Mouse (Mus musculus) ES-E14 (cell line): ENCODE data around the gene Spty2d1. TPM values are rescaled to one million over a fixed set of nuclear protein-coding genes. Genes with fewer than 3 reads are reported as not detected.

Source experiments
- DNase-seq: peaks from one replicate; pipeline ENCODE4 v3.0.0-alpha.2; 2013; ENCODE audit warnings: low read depth, low spot score
- H3K27ac ChIP-seq: 2 replicates; pipeline ENCODE4 v1.5.1; 2012; ENCODE audit warnings: low read depth, mild to moderate bottlenecking, low read length, moderate library complexity, mixed read lengths; ENCODE audit not compliant: poor library complexity, insufficient read depth, severe bottlenecking
- H3K36me3 ChIP-seq: 2 replicates; pipeline ENCODE4 v1.6.1; 2012; ENCODE audit warnings: mild to moderate bottlenecking, low read length, moderate library complexity, mixed read lengths; ENCODE audit not compliant: control insufficient read depth, poor library complexity, insufficient read depth, severe bottlenecking
- H3K4me1 ChIP-seq, 2 experiments: fragments of 150-350 bp in 1 of 2; sonication (generic) in 1 of 2; 2 replicates each; pipeline ENCODE4 v1.6.1; 2012; ENCODE audit warnings: low read length in 2 of 2, mild to moderate bottlenecking in 1 of 2, mixed read lengths in 1 of 2; ENCODE audit not compliant: control insufficient read depth in 2 of 2, insufficient read depth in 2 of 2, poor library complexity in 1 of 2
- H3K4me3 ChIP-seq, 2 experiments: fragments of 150-350 bp in 1 of 2; sonication (generic) in 1 of 2; 2 replicates each; pipeline ENCODE4 v1.5.1; 2012; ENCODE audit warnings: low read length in 2 of 2, low read depth in 1 of 2, mild to moderate bottlenecking in 1 of 2, mixed read lengths in 1 of 2; ENCODE audit not compliant: insufficient read depth in 1 of 2, poor library complexity in 1 of 2, severe bottlenecking in 1 of 2
- H3K9ac ChIP-seq: 2 replicates; pipeline ENCODE4 v1.6.1; 2012; ENCODE audit warnings: low read depth, mild to moderate bottlenecking, low read length, mixed read lengths; ENCODE audit not compliant: poor library complexity, insufficient read depth, severe bottlenecking
- H3K9me3 ChIP-seq: fragments of 150-350 bp; sonication (generic); 2 replicates; pipeline ENCODE4 v1.6.1; 2012; ENCODE audit warnings: low read depth, mild to moderate bottlenecking, low read length; ENCODE audit not compliant: control insufficient read depth, insufficient read depth
- CHD2 ChIP-seq: IDR thresholded peaks from 2 replicates; pipeline ENCODE4 v1.6.1; 2014; ENCODE audit warnings: mild to moderate bottlenecking, low read depth, low read length, inconsistent platforms
- HCFC1 ChIP-seq: IDR thresholded peaks from 2 replicates; pipeline ENCODE4 v1.6.1; 2012; ENCODE audit warnings: low read length, inconsistent platforms, borderline replicate concordance; ENCODE audit not compliant: insufficient read depth
- MAFK ChIP-seq: IDR thresholded peaks from 2 replicates; pipeline ENCODE4 v1.6.1; 2014; ENCODE audit warnings: mild to moderate bottlenecking, low read depth, low read length, inconsistent platforms; ENCODE audit not compliant: insufficient read depth
- ZC3H11A ChIP-seq: IDR thresholded peaks from 2 replicates; pipeline ENCODE4 v1.6.1; 2012; ENCODE audit warnings: low read depth, mild to moderate bottlenecking, inconsistent platforms, low read length, borderline replicate concordance
- ZNF384 ChIP-seq: IDR thresholded peaks from 2 replicates; pipeline ENCODE4 v1.6.1; 2012; ENCODE audit warnings: low read depth, low read length, inconsistent platforms
- in situ Hi-C, 2 experiments: fragments of 600-800 bp; cut with MboI; formaldehyde crosslinking; loops; one replicate each; pipeline ENCODE4 v1.15.1; 2025; ENCODE audit warnings: low sequenced_read_pairs in 2 of 2, inconsistent platforms in 1 of 2; ENCODE audit not compliant: unreplicated experiment in 2 of 2
- total RNA-seq: library from RNA; depleted of rRNA; stranded (reverse); fragments of 300-350 nt; gene quantifications from 2 replicates; pipeline ENCODE4 v1.2.3, GENCODE M21; 2012

The Spty2d1 gene
- total RNA-seq, 1 experiment, result 10.6 TPM

DNA sequence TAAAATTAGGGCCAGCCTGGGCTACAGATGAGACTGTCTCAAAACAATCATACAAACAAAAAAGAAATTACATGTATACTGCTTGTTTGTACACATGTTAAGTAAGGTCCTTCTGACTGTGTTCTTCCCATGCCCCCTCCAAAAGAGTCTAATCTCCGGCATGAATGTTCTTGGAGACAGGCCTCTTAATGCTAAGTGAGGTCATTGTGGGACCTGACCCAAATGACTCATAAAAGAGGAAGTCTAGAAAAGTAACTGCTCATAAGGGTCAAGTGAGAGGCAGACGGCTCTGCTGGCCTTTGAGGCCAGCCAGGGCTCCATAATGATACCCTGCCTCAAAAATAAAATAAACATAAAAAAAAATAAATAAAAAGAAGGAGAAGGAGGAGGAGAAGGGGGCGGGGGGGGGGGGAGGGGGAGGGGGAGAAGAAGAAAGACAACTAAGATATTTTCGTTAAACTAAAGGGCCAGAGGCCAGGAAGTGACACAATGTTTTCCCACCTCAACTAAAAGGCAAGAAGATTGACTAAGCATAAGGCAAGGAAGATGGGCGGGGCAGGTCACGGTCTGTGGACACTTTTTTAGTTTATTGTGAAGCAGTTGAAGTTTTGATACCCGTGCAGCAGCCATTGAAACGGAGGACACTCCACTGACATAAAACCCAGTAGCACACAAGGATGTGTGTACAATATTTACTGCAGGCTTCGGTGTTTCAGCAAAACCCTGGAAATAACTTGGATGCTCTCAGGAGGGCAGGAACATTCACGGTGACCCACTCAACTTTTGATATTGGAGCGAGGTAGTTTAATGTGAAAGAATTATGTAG is 6.6 kb upstream of the Spty2d1 start:
- Histone ChIP-seq H3K27ac (no peak overlapping the region; the same call in 1 of the 2 replicates), H3K4me1 (peaks cover 5 to 10% of the 10 kb centered on the region in 2 experiments; a peak in 3 of 4 replicates)
- DNase-seq, result no peak

DNA sequence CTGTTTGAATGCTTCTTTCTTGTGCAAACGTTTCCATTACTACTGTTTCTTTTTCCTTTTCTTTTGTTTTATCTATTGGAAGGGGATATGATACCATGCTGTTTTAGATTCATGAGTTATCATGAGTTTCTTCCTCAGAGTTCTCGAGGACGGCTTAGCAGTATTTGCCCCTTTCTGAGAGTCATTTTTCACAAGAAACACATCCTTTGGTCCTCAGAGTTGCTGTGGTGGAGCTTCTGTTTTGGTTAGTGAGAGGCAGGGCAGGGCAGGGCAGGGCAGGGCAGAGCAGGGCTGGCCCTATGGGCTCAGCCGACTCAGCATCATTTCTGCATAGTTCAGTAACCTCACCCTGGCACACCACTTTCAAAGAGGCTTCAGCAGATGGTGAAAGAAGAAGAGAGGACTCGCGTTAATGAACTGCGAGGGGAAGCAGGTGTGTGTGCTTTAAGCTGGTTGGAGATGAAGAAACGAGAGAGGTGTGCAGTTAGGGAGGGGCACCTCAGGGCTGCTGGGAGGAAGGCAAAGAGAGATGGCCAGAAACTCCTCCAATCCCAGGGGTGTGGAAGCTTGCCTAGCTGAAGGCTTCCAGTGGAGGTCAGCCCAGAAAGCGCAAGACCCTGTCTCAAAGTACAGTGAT is 5.0 kb upstream of the Spty2d1 start:
- in situ Hi-C loops, result no loop called here
- H3K9ac ChIP-seq, result no peak overlapping the region
- no peak for DNase-seq
- H3K4me3 ChIP-seq, result no peak overlapping the region
- H3K36me3 ChIP-seq, result no peaks in the 10 kb centered on the region
- TF ChIP-seq ZC3H11A (no peak), HCFC1 (no peak), MAFK (no peak), ZNF384 (no peak), CHD2 (no peak)
- peaks cover 5 to 7% of the 10 kb centered on the region in 2 experiments; a peak in 3 of 4 replicates for H3K4me1 ChIP-seq
- H3K27ac ChIP-seq, result no peak overlapping the region
- H3K9me3 ChIP-seq, result no peaks in the 10 kb centered on the region

More for the DNA sequence above, 6.6 kb upstream of the Spty2d1 start:
- H3K9ac ChIP-seq, result no peak overlapping the region
- H3K4me3 ChIP-seq, result no peak overlapping the region
- TF ChIP-seq ZC3H11A, result no peak
- TF ChIP-seq MAFK, result no peak
- TF ChIP-seq ZNF384, result no peak
- no peak for TF ChIP-seq CHD2
- no peak for TF ChIP-seq HCFC1
- H3K36me3 ChIP-seq, result no peaks in the 10 kb centered on the region
- in situ Hi-C loops, result no loop called here
- no peaks in the 10 kb centered on the region for H3K9me3 ChIP-seq

DNA sequence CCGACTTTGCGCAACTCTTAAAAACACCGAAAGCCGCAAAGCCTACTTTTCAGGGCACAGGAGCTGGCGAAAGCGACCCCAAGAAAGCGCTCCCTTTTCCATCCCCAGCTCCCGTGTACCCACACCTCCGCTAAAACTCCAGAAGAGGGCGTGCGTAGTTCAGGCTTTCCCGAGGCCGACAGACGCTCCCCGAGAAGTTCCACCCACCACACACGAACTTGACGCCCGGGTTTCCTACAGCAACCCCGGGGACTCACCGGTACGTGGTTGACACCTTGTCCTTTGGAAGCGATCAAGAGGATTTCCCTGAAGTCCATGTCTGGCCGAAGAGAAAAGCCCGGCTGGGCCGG is 418 bp downstream of the Spty2d1 start:
- H3K36me3 ChIP-seq, result no peaks in the 10 kb centered on the region
- TF ChIP-seq CHD2 (no peak), HCFC1 (no peak), ZNF384 (no peak), ZC3H11A (no peak), MAFK (no peak)
- peak; percentile 66 for DNase-seq
- H3K9me3 ChIP-seq, result no peaks in the 10 kb centered on the region
- peak overlapping the region; percentile 85 for H3K9ac ChIP-seq
- H3K4me1 ChIP-seq, result peaks cover 0 to 8% of the 10 kb centered on the region in 2 experiments; a peak in 2 of 4 replicates
- peak overlapping the region; percentile 38 for H3K27ac ChIP-seq
- in situ Hi-C loops, result no loop called here
- peak overlapping the region; percentile 87 to 89 for H3K4me3 ChIP-seq

DNA sequence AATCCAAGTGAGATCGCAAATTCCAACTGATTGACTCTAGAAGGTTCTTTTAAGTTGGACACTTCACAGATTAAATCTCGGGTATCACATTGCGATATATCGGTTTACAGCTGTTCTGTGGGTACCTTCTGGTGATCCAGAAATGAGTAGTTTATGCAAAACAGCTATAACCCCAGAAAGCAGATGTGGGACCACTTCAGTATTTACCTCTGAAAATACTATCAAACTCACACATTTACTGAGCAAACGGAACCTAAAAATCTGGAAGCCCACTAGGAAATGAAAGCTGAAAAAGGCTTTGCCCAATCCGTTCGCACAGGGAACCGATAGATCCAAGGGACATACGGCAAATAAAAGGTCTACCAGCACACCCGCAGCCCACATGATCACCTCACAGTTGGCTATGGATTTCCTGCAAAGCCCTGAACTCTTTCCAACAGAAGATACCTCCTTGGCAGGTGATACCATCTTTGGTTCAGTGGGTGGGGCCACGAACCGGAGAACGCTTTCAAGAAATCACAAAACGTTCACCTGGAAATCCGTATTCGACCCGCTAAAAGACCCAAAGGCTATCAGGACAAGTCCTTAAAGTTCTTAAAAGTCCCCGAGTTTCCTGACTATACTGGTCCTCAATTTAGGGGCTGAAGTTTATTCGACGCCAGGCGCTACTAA is 966 bp downstream of the Spty2d1 start:
- TF ChIP-seq MAFK (no peak), CHD2 (no peak)
- in situ Hi-C loops, result no loop called here
- H3K36me3 ChIP-seq, result no peaks in the 10 kb centered on the region
- no peaks in the 10 kb centered on the region for H3K9me3 ChIP-seq
- peaks cover 0 to 5% of the 10 kb centered on the region in 2 experiments; a peak in 1 of 4 replicates for H3K4me1 ChIP-seq
- H3K27ac ChIP-seq, result no peak overlapping the region
- DNase-seq, result no peak
- peak overlapping the region; percentile 87 to 89 for H3K4me3 ChIP-seq
- peak overlapping the region; percentile 85 for H3K9ac ChIP-seq
